Mouse (Mus musculus) kidney, adult 11 months (tissue): ENCODE data around the gene Nell1.

ENCODE experiments used
- DNase-seq: peaks from one replicate; pipeline ENCODE4 v3.0.0; 2022

Nell1 gene

DNA sequence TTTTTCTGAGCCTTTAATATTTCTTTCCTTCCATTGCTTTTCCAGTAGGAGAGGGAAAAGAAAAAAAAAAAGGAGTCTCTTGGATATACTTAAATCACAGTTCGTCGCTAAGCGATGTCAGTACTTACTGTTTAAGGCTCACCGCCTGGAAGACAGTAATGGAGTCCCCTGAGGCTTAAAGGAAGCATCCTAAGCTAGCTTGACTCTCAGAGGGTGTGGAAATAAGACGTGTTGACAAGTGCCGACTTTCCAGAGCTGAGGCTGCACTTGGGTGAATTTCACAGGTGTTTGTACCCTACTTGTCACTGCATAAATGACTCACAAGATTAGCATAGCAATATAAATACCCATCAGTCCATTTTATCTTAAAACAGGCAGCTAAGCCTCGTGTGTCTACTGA lies 599.2 kb downstream of the Nell1 start:
- DNase-seq = no peak

DNA sequence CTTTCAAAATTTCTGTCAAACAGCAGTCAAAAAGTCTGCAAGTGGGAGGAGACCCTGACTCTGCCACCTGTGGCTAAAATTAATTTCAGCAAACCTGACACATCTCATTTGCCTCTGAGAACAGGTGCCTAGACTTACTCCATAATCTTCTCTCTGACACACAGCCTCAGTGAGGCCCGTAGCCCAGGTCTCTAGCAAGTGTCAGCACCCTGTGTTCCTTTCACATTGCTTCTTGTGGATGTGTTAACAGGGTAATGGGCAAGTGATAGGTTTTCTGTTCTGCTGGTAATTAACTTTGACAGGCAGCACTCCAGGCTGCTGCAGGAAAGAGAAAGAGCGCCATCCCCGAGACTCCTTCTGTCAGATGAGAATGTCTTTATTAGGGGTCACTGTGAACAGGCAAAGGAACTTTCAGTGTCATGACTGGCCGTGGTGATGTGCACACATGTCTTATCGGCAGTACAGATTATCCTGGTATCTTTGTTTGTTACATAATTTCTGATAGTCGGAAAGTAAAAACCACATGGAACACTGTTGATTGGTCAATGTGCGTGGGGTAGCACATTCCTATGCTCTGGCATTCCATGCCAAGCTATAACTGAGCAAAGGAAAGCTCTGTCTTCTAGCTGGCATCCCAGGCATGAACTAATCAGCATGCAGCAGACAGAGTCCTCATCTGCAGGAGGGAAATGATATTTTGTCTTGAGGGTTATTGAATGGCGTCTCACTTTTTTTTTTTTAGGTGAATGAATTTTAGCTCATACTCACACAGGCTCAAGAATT lies 614.2 kb downstream of the Nell1 start:
- DNase-seq = no peak

DNA sequence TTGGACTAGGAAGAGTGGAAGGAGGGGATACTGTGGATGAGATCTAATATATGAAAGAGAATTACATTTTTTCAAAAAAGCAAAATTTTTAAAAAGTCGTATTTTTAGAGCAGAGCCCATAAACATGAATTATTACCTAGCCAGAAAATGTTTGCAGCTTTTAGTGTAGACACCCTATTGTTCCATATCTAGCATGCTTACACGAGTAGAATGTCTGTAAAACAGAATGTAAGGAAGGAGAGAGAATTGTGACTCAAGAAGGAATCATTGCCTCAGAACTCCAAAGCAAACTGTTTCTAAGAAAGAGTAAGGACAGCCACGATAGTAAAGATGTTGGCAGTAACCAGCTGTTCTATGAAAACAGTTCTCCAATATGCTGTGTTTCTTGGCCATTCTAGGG lies 624.2 kb downstream of the Nell1 start, which contains the start of gene 4933405O20Rik:
Gene 4933405O20Rik (plus strand): TSS at position 301 of the 400 bp plus-strand sequence.
- no peak for DNase-seq

DNA sequence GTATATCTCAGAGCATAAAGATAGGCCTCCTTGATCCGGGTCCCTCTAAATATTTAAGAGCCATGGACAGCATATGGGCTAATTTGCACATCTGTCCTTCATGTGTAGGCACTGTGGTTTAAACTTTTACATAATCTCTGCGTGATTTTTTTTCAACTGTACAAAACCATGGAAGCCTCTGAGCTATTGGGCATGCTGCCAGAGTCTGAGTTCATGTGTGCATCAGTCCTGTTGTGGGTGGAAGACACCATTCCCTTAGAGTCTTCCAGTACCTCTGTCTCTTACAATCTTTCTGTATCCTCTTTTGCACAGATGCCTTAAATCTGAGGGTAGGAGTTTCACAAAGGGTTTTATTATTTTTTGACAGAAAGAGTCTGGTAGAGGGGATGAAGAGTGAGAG lies 639.4 kb downstream of the Nell1 start:
- no peak for DNase-seq

DNA sequence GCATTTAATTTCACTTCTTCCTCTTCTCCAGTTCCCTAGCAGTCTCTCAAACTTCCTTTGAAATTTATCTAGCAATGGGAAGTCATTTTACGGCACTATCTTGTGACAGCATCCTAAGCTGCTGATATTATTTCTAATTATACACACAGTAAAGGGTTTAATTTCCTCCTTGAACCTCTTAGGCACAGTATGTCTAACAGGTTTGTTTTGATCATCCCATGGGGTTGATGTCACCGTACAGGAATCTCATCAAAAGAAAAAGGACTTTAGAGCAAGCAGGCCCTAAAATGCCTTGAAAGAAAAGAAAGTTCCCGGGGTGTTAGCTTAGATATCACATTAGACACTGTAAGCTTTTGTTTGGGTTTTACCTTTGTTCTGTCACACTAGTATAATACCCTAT lies 654.5 kb downstream of the Nell1 start:
- DNase-seq = no peak

DNA sequence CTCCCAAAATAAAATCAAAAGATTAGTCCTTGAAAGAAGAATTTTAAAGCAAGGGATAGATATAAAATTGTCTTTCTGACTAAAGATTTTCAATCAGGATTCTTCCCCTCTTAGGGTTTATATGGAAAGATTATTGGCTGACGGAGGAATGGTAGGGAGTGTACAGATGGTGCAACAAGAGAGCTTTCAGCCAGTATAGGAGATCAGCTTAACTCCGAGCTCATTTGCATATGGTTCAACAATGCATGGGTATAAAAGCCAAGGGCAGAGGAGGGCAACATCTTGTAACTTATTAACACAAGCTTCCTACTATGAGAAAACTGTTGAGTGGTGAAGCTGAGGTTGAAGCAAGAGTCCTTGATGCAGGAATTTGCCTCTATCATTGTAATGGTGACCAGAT lies 658.5 kb downstream of the Nell1 start:
- DNase-seq = no peak

DNA sequence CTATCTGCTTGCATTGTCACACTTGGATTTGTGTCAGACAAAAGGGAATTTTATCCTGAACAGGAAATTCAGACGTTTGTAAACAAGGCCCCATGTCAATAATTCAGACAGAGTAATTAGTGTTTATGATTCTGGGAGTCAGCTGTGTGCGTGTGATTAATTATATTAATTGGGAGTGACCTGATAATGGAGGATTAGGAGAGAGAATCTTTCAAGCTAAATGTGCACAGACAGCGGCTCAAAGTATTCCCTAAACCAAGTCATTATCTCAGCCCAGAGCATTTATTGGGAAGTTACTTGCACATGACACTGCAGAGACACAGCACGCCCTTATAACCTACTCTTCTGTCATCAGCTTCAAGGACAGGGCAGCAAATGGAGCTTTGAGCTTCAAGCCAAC lies 697.6 kb downstream of the Nell1 start:
- no peak for DNase-seq

DNA sequence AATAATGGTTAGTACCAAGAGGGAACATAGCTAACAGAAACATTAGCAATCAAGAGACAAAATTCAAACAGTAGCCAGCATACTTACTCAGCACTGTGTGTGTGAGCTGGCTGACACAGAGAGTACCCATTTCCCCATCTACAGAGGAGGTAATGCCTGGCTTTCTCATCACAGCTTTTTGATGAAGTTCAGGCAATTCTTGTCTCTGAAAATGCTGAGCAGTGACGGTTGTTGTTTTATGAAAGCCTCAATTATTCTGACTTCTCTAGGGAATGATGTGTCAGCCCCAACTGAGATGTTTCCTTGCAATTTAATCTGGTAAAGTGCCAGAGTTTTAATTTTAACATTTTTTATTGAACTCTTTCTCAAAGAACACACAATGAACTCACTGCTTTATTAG lies 700.8 kb downstream of the Nell1 start:
- no peak for DNase-seq

DNA sequence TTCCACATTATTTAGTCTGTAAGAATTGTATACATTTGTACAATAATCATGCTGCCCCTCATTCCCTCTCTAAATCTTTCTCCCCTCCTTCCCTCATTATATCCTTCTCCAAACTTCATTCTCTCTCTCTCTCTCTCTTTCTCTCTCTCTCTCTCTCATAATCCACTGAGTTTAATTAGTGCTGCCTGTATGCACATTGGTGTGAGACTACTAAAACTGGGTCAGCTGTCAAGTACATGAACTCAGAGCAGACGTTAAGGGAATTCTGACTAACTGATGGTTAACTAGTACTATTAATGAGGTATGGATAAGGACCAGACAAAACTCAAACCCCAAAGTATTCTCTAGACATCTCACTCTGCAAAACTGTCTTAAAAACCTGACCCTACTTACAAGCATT lies 702.8 kb downstream of the Nell1 start:
- no peak for DNase-seq

DNA sequence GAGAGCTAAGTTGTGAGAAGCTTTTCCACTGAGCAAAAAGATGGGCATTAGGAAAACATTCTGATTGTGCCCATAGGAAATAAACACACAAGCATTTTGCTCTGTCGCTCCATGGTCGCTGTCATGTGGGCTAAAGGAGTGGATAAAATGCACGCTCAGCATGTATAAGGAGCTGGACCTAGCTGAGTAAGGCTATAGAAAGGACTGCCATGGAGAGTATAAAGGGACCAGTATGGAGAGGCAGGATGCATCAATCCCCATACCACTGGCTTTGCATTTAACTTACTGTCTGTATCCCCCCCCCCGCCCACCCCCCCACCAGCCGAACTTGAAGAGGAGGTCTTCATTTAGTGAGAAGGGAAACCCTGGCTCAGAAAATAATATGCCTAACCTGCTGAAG lies 711.7 kb downstream of the Nell1 start:
- DNase-seq = no peak

DNA sequence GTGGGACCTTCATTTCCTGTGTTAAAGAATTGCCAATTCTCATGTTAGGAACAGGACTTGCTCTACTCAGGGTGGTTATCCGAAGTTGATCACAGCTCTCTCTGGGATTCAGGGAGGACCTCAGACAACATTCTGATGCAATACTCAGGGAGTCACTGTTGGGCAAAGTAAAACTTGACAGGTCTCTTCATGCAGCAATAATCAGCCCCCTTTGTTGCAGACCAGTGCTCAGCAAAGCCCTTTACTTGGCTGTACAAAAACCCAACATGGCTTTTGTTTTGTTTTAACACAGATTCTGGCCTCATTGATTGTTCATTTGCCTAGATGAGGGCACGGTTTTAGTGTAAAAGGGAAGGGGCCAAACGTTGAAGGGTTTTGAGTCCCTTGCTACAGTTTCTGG lies 750.5 kb downstream of the Nell1 start:
- DNase-seq = no peak

DNA sequence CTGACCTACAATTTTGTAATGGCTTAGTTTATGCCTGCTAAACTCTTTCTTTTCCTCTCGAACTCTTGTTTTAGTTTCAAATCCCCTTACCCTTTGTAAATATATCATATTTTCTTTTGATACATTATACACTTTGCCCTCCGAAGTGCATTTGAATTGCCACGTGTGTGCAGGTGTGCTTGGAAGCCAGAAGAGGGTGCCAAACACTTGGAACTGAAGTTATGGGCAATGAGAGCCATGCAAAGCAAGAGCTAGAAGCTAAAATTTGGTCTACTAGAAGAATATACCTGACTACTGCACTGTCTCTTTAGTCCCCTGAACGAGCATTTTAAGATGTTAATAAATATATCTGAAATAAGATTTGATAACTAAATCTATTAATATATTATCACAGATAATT lies 756.3 kb downstream of the Nell1 start:
- no peak for DNase-seq

DNA sequence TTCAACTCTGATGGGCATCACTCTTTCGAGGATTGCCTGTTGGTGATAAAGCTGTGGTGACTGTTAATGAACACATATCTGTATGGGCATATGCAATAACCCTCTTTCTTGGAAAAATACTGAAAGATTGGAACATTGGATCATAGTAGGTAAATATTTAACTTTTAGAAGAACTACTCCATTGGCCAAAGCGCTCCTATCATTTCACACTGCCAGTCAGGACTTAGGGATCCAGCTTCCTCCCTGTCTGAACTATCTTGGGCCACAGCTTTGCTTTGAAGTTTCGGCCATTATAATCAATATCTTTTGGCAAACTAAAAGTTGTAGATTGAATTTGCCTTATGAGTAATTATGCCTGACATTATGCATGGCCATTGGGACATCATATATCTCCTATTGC lies 780.9 kb downstream of the Nell1 start:
- no peak for DNase-seq

DNA sequence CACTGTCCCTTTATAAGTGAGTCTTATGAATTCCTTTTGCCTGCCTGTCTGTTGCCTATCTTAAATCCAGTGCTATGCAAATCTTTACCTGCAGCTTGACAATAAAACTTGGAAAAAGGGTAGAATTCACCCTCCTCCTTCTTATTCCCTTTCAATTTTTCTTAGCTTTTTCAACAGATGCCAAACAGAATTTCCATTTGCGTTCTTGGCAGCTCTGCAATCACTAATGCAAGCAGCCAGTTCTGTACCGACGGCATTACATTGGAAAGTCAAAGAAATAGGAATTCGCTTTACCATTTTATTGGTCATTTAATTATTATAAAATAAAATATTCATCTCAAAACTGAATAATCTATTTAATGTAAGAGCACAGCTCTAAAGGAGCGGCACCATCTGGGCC lies 781.7 kb downstream of the Nell1 start:
- no peak for DNase-seq

DNA sequence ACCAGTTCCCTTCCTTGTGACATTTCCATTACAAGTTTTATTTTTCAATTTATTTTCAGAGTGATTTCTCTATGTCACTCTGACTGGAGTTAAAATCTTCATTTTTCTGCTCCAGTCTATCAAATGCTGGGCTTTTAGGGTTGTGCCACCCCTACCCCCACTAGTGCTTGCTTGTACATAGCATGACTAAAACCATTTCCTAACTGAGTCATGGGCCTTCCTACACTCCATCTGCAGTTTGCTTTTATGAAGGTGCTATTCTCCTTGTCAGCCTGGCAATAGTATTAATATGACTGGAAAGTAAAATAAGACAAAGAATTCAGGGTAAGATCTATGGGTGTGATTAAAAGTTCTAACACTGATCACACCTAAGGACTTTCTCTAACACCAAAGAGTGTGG lies 798.9 kb downstream of the Nell1 start:
- no peak for DNase-seq

DNA sequence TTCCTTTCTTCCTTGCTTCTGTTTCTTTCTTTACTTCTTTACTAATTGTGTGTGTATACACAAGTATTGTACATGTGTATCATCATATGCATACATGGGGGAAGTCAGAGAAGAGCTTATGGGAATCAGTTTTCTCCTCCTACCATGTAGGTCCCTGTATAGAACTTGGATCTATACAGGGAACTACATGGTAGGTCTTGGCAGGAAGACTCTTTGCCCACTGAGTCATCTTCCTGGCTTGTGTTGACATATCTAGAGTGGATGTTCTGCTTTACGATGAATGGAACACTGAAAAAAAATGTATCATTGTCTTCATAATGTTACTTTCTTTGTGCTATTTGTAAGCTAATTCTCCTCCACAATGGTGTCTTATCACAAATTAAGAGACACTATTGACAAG lies 806.4 kb downstream of the Nell1 start:
- DNase-seq = no peak

DNA sequence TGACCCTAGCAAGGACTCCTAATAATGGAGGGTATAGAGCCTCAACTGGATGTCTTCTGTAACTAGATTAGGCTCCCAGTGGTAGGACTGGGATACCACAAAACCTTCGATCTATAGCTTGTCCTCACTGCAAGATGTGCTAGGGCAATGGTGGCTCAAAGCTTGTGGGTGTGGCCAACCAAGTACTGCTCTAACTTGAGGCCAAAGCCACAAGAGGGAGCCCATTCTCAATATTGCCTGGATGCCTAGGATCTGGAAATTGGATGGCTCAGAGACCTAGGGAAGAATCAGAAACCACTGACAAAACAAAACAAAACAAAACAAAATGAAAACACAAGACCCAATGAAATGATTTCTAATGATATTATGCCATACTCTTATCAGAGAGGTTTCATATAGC lies 809.0 kb downstream of the Nell1 start:
- DNase-seq = no peak

DNA sequence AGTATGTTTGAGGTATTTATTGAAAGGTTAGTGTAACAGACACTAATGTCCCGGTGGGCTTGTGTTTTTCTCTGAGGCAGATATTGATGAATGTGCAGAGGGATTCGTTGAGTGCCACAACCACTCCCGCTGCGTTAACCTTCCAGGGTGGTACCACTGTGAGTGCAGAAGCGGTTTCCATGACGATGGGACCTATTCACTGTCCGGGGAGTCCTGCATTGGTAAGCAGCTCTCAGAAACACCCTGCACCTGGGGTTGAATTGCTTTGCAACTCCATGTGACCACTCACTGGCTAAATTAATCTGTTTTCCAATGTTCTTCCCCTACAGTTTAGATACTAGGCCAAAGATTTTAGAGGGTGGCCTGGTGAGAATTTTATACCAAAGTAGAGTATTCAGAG lies 851.5 kb downstream of the Nell1 start:
- DNase-seq = no peak

DNA sequence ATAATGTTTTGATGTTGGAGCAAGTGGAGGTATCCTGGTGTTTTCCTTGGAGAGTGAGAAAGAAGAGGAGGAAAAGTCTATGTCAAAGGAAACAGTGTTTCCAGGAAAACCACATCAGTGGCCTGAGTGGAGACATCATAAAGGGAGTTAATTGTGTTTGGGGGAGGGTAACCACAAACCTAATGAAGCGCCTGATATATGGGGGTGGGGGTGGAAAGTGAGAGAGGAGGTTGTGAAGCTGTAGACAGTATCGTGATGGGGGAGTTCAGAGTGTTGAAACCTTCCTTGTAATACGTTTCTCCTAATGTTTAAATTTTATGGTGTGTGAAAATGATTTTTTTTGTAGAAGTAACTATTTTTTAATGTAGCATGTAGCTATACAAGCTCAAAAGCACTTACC lies 858.1 kb downstream of the Nell1 start:
- no peak for DNase-seq

DNA sequence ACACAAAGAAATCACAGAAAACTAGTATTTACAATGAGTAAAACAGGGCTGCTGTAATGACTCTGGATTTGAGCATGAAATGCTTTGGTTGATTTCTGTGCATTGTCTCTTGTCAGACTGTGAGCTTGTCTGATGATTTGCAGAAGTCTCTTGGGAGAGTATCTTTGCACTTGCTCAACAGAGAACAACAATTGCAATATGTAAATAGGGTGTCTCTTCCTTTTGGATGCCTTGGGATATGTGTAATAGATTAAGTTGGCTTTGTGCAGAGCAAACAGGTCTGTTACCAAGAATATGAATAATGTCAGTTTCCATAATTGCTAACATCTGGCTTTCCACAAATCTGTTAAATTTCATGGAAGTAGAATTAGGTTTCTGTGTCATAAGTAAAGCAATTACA lies 868.0 kb downstream of the Nell1 start:
- no peak for DNase-seq

DNA sequence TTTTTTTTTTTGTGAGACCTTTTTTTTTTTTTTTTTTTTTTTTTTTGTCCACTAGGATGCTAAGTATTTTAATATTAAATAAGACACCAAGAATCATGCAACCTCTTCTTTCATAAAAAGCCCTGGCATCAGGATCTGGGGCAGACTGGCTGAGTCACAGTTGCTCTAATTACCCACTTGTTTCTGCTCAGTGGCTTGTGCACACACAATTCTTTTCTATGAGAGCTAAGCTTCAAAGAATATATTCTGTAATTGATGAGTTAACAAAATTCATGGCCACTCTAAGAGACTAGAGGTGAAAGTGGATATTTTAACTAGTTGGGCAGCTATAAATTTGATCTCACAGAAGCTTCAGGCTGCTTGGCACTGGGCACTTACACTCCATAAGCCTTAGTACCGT lies 873.3 kb downstream of the Nell1 start:
- DNase-seq = no peak

DNA sequence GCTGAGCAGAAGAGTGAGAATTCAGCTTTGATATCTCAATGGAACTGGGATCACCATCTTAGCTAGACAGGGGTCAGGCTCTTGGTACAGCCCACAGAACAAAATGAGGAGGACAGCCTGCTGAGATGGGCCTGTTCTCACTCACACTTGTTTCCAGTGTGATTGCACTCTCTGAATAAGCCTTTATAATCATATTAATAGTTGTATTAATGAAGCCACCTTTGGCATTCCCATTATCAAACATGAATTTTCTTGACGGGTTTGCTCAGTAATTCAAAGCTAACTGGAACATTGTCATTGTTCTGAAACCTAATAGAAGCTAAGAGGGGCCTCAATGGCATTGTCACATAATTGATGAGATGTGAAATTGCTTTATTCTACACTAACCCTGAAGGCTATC lies 875.6 kb downstream of the Nell1 start:
- DNase-seq = no peak

DNA sequence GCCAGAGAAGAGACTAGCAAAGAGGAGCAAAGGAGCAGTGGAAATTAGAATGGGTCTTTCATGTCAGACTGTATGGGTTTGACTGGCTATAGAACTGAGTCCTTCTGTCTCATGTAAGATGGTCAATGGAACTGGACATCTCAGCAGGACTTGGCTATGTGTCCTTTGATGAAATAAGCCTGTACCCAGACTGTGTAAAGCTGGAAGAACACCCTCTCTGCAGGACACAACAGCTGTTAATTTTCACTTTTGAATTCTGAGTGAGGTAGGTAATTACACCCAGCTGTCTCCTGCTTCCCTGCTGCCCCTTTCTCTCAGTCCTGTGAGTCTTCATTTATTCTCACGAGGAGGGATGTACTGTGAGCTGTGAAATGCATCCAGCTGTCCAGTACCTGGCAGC lies 895.5 kb downstream of the Nell1 start:
- no peak for DNase-seq

DNA sequence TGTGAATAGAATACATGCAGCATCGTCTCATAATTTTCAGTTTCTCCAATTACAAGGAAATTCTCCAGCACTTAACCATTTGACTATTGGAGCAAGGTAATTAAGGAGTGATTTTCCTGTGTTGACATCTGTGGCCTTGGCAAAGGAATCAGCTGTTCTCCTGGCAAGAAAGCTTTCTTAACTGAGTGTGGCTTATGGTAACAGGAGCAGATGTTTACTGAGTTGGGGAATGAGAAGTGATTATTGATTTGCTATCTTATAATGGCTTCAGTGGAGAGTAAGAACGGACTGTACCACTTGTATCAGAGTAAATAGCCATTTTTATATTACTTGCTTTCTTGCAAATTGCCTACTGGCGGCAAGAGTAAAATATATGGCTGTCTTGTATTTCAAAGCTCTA lies 913.0 kb downstream of the Nell1 start:
- no peak for DNase-seq

DNA sequence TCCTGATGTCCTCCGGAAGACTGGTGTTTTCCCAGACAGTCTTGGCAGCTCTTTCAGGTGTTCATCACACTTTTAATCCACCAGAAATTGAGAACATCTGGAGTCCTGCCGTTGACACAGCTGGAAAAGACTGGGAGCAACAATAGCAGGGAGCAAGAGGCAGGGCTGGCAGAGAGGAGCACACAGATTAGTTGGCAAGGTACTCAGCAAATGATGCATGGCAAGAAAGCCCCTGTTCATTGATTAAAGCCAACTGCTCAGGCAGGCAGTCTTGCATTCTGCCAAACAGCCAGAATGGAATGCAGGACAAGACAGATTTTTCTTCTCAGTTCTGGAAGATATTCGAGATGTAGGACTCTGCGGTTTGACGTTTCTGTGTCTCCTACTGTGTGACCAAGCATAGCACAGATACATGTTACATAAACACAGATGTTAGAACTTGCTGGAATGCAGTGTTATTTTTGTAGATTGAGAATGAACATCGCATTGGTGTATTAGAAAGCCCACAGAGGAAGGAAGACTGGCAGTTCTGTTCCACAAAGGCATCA lies 925.0 kb downstream of the Nell1 start:
- DNase-seq = no peak
